Mouse (Mus musculus) gastrocnemius, adult 8-10 months (tissue): ENCODE measurements around the gene Kpna7. TPM values are rescaled to one million over a fixed set of nuclear protein-coding genes. Genes with fewer than 3 reads are reported as not detected.
"Not testable (repeated sequence)": the region's sequence is repeated elsewhere in the genome, so short reads cannot be mapped to it uniquely, and the experiment has no call there.

Source experiments
- DNase-seq, 2 experiments: peaks; one replicate each; pipeline ENCODE4 v3.0.0; 2022; ENCODE audit warnings: low spot score in 2 of 2
- total RNA-seq, 4 experiments: library from RNA; stranded (reverse); gene quantifications; 2 replicates each; pipeline ENCODE4 v1.2.4; 2022

Kpna7 gene
- total RNA-seq, result not detected

DNA sequence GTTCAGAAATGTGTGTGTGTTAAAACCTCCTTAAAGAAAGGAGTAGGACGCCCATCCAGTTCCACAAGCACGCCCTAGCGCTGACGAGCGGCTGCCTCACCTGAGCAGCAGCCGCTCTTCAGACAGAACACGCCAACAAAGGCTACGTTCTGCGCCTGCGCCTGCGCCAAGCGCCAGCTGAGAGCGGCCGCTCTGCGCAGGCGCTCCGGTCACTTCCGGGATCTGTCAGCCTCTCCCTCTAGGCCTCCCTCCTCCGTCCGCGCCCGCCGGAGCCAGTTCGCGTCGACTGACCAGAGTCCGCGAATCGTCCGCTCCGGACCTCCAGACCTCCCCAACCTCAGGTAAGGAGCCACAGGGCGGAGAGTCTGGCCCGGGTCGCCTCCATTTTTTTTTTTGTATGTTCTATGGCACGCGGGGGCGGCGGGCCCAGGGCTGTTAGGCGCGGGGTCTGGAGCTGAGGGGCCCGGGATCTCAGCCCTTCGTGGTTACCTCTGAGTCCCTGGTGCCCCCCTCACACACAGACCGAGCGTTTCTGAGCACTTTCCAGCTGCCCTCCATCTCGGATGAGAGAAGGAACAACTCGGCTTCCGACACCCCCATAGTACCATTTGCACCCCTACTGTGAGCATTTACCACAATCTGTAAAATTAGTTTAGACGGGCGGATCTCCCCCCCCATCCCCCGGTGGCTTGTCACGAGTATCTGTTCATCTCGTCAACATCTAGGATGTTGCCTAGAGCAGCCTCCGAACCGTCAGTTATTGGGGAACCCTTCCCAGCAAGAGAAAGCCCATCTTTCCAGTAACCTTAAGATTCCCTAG, at the start of gene Kpna7, which contains the start of gene Arpc1a:
Gene Kpna7 (minus strand): TSS at position 399 of the 820 bp plus-strand sequence.
Gene Arpc1a (plus strand): TSS at position 199 of the 820 bp plus-strand sequence.
- peak; percentile 78 to 87 for DNase-seq

GRCm38 (mm10) chr5:145133275-145133674, 49.4 kb upstream of the Kpna7 start:
- DNase-seq, result not testable (repeated sequence)

- no peak for DNase-seq
Measured at GRCm38 (mm10) chr5:145130995-145131394, 47.2 kb upstream of the Kpna7 start.

DNA sequence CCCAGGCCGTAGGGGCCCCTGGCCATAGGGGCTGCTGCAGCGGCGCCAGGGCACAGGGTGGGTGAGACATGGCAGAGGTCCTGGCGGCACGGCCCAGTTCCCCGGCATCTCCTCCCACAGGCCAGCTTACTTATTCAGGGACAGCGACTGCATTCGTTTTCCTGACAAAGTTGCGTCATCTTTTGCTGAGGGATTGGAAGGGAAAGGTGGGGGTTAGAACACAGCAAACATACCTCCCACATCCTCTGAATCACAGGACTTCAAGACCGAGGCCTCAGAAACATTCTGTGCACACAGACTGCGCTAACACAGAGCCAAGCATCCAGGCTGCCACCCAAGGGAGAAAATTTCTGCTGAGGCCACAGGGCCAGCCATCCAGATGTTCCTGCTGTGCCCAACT, 46.4 kb upstream of the Kpna7 start:
- DNase-seq, result no peak

DNA sequence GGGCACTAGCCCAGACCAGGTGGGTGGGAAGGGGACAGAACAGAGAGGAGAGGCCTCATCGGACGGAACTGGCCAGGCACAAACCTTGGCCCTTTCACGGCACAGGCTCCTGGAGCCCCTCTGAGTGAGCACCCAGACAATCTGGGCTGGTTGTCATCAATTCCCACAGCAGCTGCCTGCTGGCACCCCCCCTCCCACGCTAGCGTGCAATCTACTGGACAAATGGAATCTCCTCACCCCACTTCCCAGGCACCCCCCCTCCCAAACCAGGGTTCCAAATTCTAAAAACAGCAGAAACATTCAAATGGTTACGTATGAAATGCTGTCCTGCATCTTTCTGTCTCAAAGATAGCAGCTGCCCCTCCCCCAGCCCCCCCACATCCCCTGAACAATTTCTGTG, 45.9 kb upstream of the Kpna7 start:
- DNase-seq, result not testable (repeated sequence)

DNA sequence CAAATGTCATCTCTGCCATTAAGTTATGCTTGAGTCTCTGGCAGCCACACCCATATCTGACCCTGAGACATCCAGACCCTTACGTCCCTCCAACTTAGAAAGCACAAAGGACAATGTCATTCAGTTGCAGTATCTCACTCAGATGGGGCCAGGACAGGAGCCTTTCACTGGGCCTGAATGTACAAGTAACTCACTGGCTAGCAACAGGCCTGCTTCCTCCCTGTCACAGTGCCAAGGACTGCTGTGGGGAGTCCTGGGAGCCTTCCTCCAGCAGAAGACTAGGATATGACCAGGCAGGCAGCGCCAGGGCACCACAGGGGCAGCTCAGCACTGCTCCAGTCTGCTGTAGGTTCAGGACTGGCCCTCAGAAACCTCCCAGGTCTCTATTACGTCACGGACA, 45.3 kb upstream of the Kpna7 start:
- no peak for DNase-seq

DNA sequence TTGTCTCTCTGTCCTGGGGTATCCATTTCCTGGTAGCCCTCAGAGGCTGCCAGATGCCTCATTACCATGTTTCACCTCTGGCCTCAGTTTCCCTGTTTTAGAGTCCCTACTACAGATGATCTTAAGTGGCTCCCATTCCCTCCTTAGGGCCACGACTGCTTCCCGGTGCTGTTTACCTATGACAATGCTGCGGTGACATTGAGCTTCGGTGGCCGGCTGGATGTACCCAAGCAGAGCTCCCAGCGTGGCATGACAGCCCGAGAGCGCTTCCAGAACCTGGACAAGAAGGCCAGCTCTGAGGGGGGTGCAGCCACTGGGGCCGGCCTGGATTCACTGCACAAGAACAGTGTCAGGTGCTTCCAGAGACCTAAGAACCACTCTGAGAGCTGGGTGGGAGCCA, 42.8 kb upstream of the Kpna7 start:
- DNase-seq, result no peak

DNA sequence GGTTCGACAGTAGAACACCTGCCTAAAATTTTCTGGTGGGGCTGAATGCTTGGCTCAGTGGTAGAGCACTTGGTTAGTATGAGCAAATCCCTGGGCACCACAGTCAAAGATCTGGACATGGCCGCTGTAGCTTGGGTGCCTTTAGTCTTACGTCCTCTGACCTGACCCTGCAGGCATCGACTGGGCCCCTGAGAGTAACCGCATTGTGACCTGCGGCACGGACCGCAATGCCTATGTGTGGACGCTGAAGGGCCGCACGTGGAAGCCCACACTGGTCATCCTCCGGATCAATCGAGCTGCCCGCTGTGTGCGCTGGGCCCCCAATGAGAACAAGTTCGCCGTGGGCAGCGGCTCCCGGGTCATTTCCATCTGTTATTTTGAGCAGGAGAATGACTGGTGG, 39.6 kb upstream of the Kpna7 start:
- no peak for DNase-seq

GRCm38 (mm10) chr5:145120921-145121320, 37.1 kb upstream of the Kpna7 start:
- no peak for DNase-seq

GRCm38 (mm10) chr5:145119385-145119784, 35.6 kb upstream of the Kpna7 start:
- no peak for DNase-seq

GRCm38 (mm10) chr5:145118461-145118860, 34.6 kb upstream of the Kpna7 start:
- no peak for DNase-seq

GRCm38 (mm10) chr5:145118005-145118404, 34.2 kb upstream of the Kpna7 start:
- no peak for DNase-seq

GRCm38 (mm10) chr5:145116916-145117315, 33.1 kb upstream of the Kpna7 start:
- DNase-seq, result peak; percentile 49 to 53

DNA sequence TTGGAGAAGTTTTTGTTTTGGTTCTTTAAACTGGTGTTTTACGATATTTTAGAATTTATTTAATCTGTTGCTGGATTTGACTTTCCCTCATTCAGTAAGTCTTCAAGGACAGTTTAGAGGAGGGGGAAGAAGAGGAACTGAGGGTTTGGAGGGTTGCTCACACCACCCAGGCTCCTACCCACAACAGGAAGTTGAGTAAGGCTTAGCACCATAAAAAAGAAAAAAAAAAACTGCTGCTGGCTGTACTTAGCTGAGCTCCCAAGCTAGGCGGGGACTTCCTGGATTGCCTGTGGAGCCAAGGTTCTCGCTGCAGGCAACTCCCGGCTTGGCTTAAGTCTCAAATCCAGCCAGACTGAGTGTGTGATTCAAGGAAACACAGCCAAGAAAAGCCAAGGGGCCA, 32.5 kb upstream of the Kpna7 start:
- DNase-seq, result peak; percentile 36 to 57

- no peak for DNase-seq
Measured at GRCm38 (mm10) chr5:145115736-145116135, 31.9 kb upstream of the Kpna7 start.

DNA sequence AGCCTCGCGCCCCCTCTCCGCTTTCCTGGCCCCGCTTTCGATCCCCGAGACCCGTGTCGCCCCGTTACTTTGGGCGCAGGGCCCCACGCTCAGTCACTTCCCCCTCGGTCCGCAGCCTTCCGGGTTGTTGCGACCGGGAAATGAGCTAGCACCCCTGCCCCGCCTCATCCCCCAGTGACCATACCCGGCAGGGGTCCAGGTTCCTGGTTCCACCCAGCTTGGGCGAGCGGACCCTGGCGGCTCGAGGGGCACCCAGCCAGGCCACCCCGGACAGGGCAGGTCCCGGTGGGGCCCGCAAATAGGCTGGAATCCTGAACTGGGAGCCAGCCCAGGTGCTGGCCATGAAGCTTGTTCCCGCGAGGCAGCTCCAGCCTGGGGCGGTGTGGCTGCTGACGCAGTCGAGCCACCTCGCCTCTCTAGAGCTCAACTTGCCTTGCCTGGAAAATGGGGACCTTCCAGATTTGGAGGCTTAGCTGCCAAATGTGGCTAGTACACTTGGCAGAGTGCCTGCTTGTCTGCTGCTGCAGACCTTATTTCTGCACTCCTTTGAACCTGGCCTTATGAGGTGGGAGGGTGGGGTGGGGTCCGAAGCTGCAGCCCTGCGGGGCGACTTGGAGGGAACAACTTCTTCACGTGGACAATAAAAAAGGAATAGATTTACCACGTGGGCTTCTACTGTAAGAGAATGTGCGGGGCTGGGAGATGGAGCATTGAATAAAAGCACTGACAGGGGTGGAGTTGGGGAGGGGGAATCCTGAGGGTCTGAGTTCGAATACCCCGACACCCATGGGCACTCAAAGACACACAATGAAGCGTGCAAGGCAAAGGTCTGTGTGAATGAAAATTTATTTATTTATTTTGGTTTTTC, 31.0 kb upstream of the Kpna7 start:
- DNase-seq, result peak; percentile 31 to 63

- DNase-seq, result peak; percentile 38 to 57
Measured at GRCm38 (mm10) chr5:145114071-145114605, 30.3 kb upstream of the Kpna7 start, which contains the start of gene Arpc1b. Gene Arpc1b, plus strand, starts transcription at chr5:145114215.

- DNase-seq, result no peak
Measured at GRCm38 (mm10) chr5:145113416-145113815, 29.6 kb upstream of the Kpna7 start.

- DNase-seq, result no peak
Measured at GRCm38 (mm10) chr5:145112566-145112965, 28.7 kb upstream of the Kpna7 start.

- no peak for DNase-seq
Measured at GRCm38 (mm10) chr5:145110401-145110800, 26.6 kb upstream of the Kpna7 start.

DNA sequence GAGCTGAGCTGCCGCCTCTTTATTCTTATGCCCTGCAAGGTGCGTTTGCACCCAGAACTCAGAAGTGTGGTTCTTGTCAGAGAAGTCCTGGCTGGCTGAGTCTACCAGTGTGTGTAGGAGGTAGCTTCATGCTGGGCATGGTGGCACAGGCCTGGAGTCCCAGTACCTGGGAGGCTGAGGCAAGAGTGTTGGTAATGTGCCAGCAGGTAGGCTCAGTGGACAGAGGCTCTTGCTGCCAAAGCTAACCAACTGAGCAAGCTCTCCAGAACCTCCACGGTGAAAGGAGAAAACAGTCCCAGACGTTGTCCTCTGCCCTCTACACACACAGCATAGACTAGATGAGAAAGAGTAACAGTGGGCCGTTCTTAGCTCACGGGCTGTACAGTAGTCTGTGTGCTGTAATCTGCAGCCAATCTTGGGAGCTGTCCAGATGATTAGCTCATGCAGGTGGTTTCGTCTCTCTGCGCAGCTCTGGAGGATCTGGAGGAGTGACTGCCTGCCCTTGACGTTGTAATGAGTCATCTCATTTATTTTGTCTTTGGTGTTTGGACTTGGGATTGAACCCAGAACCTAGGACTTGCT, 22.0 kb upstream of the Kpna7 start:
- no peak for DNase-seq

GRCm38 (mm10) chr5:145104328-145104727, 20.5 kb upstream of the Kpna7 start:
- DNase-seq, result no peak
